8 mouse cellular contexts compared by ENCODE assay signal in genomic region chr2:158347868-158348267, GRCm38 (mm10). TPM values are rescaled to one million over a fixed set of nuclear protein-coding genes. Genes with fewer than 3 reads are reported as not detected.
DNase-seq lines count a peak whose midpoint lies in the region; ATAC-seq and TF ChIP-seq lines count a peak whose summit lies in the region.

No protein-coding gene starts in this region.

- H3K4me3 ChIP-seq in ES-E14 (ENCODE audit: insufficient read depth in 1 of 2, low read depth in 1 of 2, low read length in 2 of 2, poor library complexity in 1 of 2, severe bottlenecking in 1 of 2) = no peak overlapping the region
- no peak overlapping the region for H3K4me3 ChIP-seq in embryonic facial prominence, embryonic 14.5 days (ENCODE audit: low read depth, low read length)
- H3K4me3 ChIP-seq in lung, postnatal 0 days (ENCODE audit: low read depth, low read length) = no peak overlapping the region

- H3K27me3 ChIP-seq in embryonic facial prominence, embryonic 14.5 days (replicated peaks; ENCODE audit: control insufficient read depth, insufficient read depth, low read length) = no peaks in the 10 kb centered on the region
- no peaks in the 10 kb centered on the region for H3K27me3 ChIP-seq in lung, postnatal 0 days (replicated peaks; ENCODE audit: insufficient read depth, low read length)

- peaks cover 0 to 3% of the 10 kb centered on the region in 2 experiments; a peak in 2 of 4 replicates for H3K4me1 ChIP-seq in ES-E14 (ENCODE audit: control insufficient read depth in 2 of 2, insufficient read depth in 2 of 2, low read length in 2 of 2, poor library complexity in 1 of 2)
- H3K4me1 ChIP-seq in embryonic facial prominence, embryonic 14.5 days (ENCODE audit: control insufficient read depth, insufficient read depth, low read length) = no peaks in the 10 kb centered on the region
- H3K4me1 ChIP-seq in lung, postnatal 0 days (ENCODE audit: insufficient read depth, low read depth, low read length) = no peaks in the 10 kb centered on the region

- H3K36me3 ChIP-seq in ES-E14 (ENCODE audit: control insufficient read depth, insufficient read depth, low read length, poor library complexity, severe bottlenecking) = no peaks in the 10 kb centered on the region
- peaks cover 8% of the 10 kb centered on the region; the same call in 1 of the 2 replicates for H3K36me3 ChIP-seq in embryonic facial prominence, embryonic 14.5 days (ENCODE audit: control insufficient read depth, insufficient read depth, low read length)
- no peaks in the 10 kb centered on the region for H3K36me3 ChIP-seq in lung, postnatal 0 days (ENCODE audit: insufficient read depth, low read length)

- H3K9ac ChIP-seq in ES-E14 (ENCODE audit: insufficient read depth, low read depth, low read length, poor library complexity, severe bottlenecking) = no peak overlapping the region
- no peak overlapping the region for H3K9ac ChIP-seq in embryonic facial prominence, embryonic 14.5 days (ENCODE audit: low read depth, low read length)
- no peak overlapping the region for H3K9ac ChIP-seq in lung, postnatal 0 days (replicated peaks; ENCODE audit: low read depth)

- peak; percentile 56 for DNase-seq in ES-E14 (ENCODE audit: low read depth, low spot score)
- peak; percentile 23 to 29 for DNase-seq in adrenal gland, postnatal 4 days (ENCODE audit: low spot score in 2 of 2)
- DNase-seq in embryonic facial prominence, embryonic 14.5 days (ENCODE audit: low spot score) = peak; percentile 66
- DNase-seq in heart, postnatal 4 days = peak; percentile 78
- peak; percentile 84 to 85 for DNase-seq in kidney, postnatal 4 days
- peak; percentile 73 for DNase-seq in lung, postnatal 0 days (ENCODE audit: low spot score)
- DNase-seq in right cerebral cortex, postnatal 10 days (ENCODE audit: low spot score in 2 of 2) = peak; percentile 69 to 80
- DNase-seq in c-Kit-positive CD71-positive TER-119-positive erythroid progenitor cells, embryonic 14.5 days (ENCODE audit: low spot score) = no peak

- peak; percentile 93 for TF ChIP-seq CTCF in lung, postnatal 0 days (IDR thresholded peaks at IDR 0.05)

- H3K27ac ChIP-seq in ES-E14 (ENCODE audit: insufficient read depth, low read depth, low read length, poor library complexity, severe bottlenecking) = no peak overlapping the region
- no peak overlapping the region for H3K27ac ChIP-seq in embryonic facial prominence, embryonic 14.5 days (replicated peaks; ENCODE audit: low read depth, low read length)
- H3K27ac ChIP-seq in lung, postnatal 0 days (ENCODE audit: low read length) = no peak overlapping the region

- WGBS in embryonic facial prominence, embryonic 14.5 days = 2% methylated on average over 6 of the region's 6 CpGs
- 2% methylated on average over 6 of the region's 6 CpGs for WGBS in lung, postnatal 0 days

- H3K4me2 ChIP-seq in embryonic facial prominence, embryonic 14.5 days (ENCODE audit: low read depth, low read length) = no peak overlapping the region
- H3K4me2 ChIP-seq in lung, postnatal 0 days (replicated peaks; ENCODE audit: low read depth, low read length) = no peak overlapping the region

- no peak for TF ChIP-seq EP300 in lung, postnatal 0 days (IDR thresholded peaks at IDR 0.05)

- ATAC-seq in embryonic facial prominence, embryonic 14.5 days (ENCODE audit: low read depth) = peak; percentile 39; the same call in 1 of the 2 replicates
- ATAC-seq in lung, postnatal 0 days = peak; percentile 49; the same call in 1 of the 2 replicates

- no peaks in the 10 kb centered on the region for H3K9me3 ChIP-seq in ES-E14 (ENCODE audit: control insufficient read depth, insufficient read depth, low read depth, low read length)
- H3K9me3 ChIP-seq in embryonic facial prominence, embryonic 14.5 days (ENCODE audit: control insufficient read depth, low read length) = no peaks in the 10 kb centered on the region
- no peaks in the 10 kb centered on the region for H3K9me3 ChIP-seq in lung, postnatal 0 days (ENCODE audit: low read length)

- in situ Hi-C loops in ES-E14 (cut with MboI; ENCODE audit: low sequenced_read_pairs in 2 of 2, unreplicated experiment in 2 of 2) = loop anchor here in 1 of 2 experiments (10.0 kb wide), 1 partner anchor 143 kb away; no protein-coding TSS in a partner anchor

TF ChIP-seq in ES-E14, 5 proteins besides CTCF, POLR2A, EP300 and RAD21:
- 0 out of 2 replicates have a peak, but pooled peaks have one; percentile 25 for TF ChIP-seq HCFC1 (IDR thresholded peaks at IDR 0.05; ENCODE audit: borderline replicate concordance, insufficient read depth, low read length)
- no peak for TF ChIP-seq ZC3H11A (IDR thresholded peaks at IDR 0.05; ENCODE audit: borderline replicate concordance, low read depth, low read length)
- TF ChIP-seq CHD2 (IDR thresholded peaks at IDR 0.05; ENCODE audit: low read depth, low read length) = no peak
- no peak for TF ChIP-seq MAFK (IDR thresholded peaks at IDR 0.05; ENCODE audit: insufficient read depth, low read depth, low read length)

RNA-seq across cellular contexts. Expression of gene Snhg11, which starts 27.6 kb away (rescaled TPM):
- 15.9 and 25.2 TPM in 2 replicates for total RNA-seq in ES-E14 (2012; rRNA removed)
- 10 to 100 TPM in 1 of 2 experiments, 1 to 10 TPM in 1; 8.4 to 14.9 TPM for total RNA-seq in adrenal gland, postnatal 4 days (2021)
- polyA plus RNA-seq in embryonic facial prominence, embryonic 14.5 days (2014; fragmentation: Nextera tagmentation; extraction: Ambion mirVana) = 7.8 and 10.2 TPM in 2 replicates
- total RNA-seq in heart, postnatal 4 days (2021) = under 1 TPM; 0.05 to 0.52 TPM
- 6.1 and 6.2 TPM in 2 replicates for polyA plus RNA-seq in lung, postnatal 0 days (2015; fragmentation: Nextera tagmentation; extraction: Ambion mirVana)

RNA-seq across cellular contexts. Expression of gene Lbp, which starts 41.6 kb away (rescaled TPM):
- 0.18 and 0.32 TPM in 2 replicates for total RNA-seq in ES-E14 (2012; rRNA removed)
- total RNA-seq in adrenal gland, postnatal 4 days (2021) = 10 to 100 TPM; 23.0 to 36.4 TPM
- polyA plus RNA-seq in embryonic facial prominence, embryonic 14.5 days (2014; fragmentation: Nextera tagmentation; extraction: Ambion mirVana) = 7.8 and 11.9 TPM in 2 replicates
- 1 to 10 TPM; 6.3 to 6.6 TPM for total RNA-seq in heart, postnatal 4 days (2021)
- 42.1 and 56.8 TPM in 2 replicates for polyA plus RNA-seq in lung, postnatal 0 days (2015; fragmentation: Nextera tagmentation; extraction: Ambion mirVana)

Comparison
In these comparisons a context has a peak if more than half of its experiments do, and no peak if none do; other contexts are left out.
1. RNA of gene Snhg11, which starts 27.6 kb away (total RNA-seq): 15.9 to 25.2 TPM in ES-E14 and 8.4 to 14.9 TPM in adrenal gland, postnatal 4 days; 0.05 to 0.52 TPM in heart, postnatal 4 days; every median in the first group is over 4 times any median in the second.